Mouse (Mus musculus): ENCODE data around the gene Sap30l.
"Not testable (repeated sequence)": the region's sequence is repeated elsewhere in the genome, so short reads cannot be mapped to it uniquely, and the experiment has no call there.

DNA sequence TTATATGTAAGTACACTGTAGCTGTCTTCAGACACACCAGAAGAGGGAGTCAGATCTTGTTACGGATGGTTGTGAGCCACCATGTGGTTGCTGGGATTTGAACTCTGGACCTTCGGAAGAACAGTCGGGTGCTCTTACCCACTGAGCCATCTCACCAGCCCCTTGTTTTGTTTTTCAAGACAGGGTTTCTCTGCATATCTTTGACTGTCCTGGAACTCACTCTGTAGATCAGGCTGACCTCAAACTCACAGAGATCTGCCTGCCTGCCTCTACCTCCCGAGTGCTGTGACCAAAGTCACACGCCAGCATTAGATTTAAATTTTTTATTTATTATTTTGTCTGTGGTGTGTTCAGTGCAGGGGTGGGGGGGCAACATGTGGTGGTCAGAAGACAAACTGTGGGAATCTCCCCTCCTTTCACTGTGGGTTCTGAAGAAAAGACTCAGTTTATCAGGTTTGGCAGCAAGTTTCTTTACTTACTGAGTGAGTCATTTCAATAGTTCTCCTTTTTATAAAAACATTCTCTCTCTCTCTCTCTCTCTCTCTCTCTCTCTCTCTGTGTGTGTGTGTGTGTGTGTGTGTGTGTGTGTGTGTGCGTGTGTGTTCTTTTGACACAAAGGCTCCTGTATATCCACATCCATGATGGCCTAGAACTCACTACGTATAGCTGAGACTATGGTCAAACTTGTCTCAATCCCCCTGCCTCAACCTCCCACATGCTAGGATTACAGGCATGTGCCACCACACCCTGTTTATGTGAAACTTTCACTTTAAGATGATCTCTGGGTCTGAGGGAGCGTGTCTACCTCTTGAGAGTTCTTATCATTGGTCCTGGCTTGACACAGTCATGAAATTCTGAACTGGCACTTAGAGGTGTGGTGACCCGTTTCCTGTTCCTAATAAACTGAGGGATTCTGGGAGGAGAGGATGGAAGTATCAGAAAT, 45.3 kb downstream of the Sap30l start:
- TF ChIP-seq POLR2A (IDR thresholded peaks at IDR 0.05; ENCODE audit: low read depth, low read length); CTCF (IDR thresholded peaks at IDR 0.05; ENCODE audit: extremely low read depth, insufficient read depth, insufficient read length, insufficient replicate concordance): not testable (repeated sequence)
